Mouse (Mus musculus): Measurements from ENCODE around the gene Gm13102.
"Not testable (repeated sequence)": the region's sequence is repeated elsewhere in the genome, so short reads cannot be mapped to it uniquely, and the experiment has no call there.

Gene Gm13102

GRCm38 (mm10) chr4:144106174-144106573, at the start of gene Gm13102:
Gm13102 (plus strand) TSS chr4:144106474.
- not testable (repeated sequence) for DNase-seq (ENCODE audit: inconsistent ontology term)

GRCm38 (mm10) chr4:144058826-144059225, 47.4 kb upstream of the Gm13102 start, which contains the start of gene Pramel4:
Pramel4 (plus strand) TSS chr4:144059126.
- DNase-seq (ENCODE audit: inconsistent ontology term) = not testable (repeated sequence)

All from Muller cell, postnatal 12 days (primary cell).